Mouse (Mus musculus) C2C12 (cell line): Measurements from ENCODE around the gene Cntnap2. TPM values are rescaled to one million over a fixed set of nuclear protein-coding genes. Genes with fewer than 3 reads are reported as not detected.

ENCODE experiments used
- H3K27me3 ChIP-seq: one replicate; pipeline ENCODE4 v1.6.1; 2011; ENCODE audit not compliant: control insufficient read depth, insufficient read depth, insufficient read length
- H3K36me3 ChIP-seq: one replicate; pipeline ENCODE4 v1.6.1; 2011; ENCODE audit not compliant: control insufficient read depth, insufficient read depth
- H3K4me3 ChIP-seq: one replicate; pipeline ENCODE4 v1.5.1; 2011; ENCODE audit warnings: mild to moderate bottlenecking, control low read depth; ENCODE audit not compliant: poor library complexity, insufficient read depth, severe bottlenecking
- H3K79me2 ChIP-seq: one replicate; pipeline ENCODE4 v1.6.1; 2011; ENCODE audit not compliant: control insufficient read depth, insufficient read depth
- H3K79me3 ChIP-seq: one replicate; pipeline ENCODE4 v1.6.1; 2011; ENCODE audit warnings: low read depth, control low read depth
- H3ac ChIP-seq: one replicate; pipeline ENCODE3; 2011; ENCODE audit warnings: low read depth; ENCODE audit not compliant: control insufficient read depth, insufficient read length
- CEBPB ChIP-seq: IDR thresholded peaks from one replicate; pipeline ENCODE4 v1.6.1; 2011; ENCODE audit warnings: low read depth, mild to moderate bottlenecking, control low read depth, moderate library complexity
- CTCF ChIP-seq: IDR thresholded peaks from one replicate; pipeline ENCODE4 v1.5.1; 2011; ENCODE audit not compliant: control insufficient read depth, insufficient read depth, insufficient read length
- FOSL1 ChIP-seq: IDR thresholded peaks from one replicate; pipeline ENCODE4 v1.8.0; 2011; ENCODE audit warnings: mild to moderate bottlenecking, low read length; ENCODE audit not compliant: poor library complexity, insufficient read depth, severe bottlenecking
- MAX ChIP-seq: IDR thresholded peaks from one replicate; pipeline ENCODE4 v1.6.1; 2011; ENCODE audit warnings: mild to moderate bottlenecking, control low read depth
- MYOD1 ChIP-seq: IDR thresholded peaks from one replicate; pipeline ENCODE4 v1.6.1; 2011; ENCODE audit warnings: low read depth; ENCODE audit not compliant: control insufficient read depth, insufficient read length
- MYOG ChIP-seq: IDR thresholded peaks from one replicate; pipeline ENCODE4 v1.6.1; 2011; ENCODE audit not compliant: control insufficient read depth, insufficient read length; ENCODE audit errors: extremely low read depth
- USF1 ChIP-seq: IDR thresholded peaks from one replicate; pipeline ENCODE4 v1.6.1; 2011; ENCODE audit warnings: low read depth, mild to moderate bottlenecking, control low read depth, moderate library complexity
- polyA plus RNA-seq: library from polyadenylated mRNA; unstranded; fragments of >200 nt; fragmentation: generic; extraction: Trizol; gene quantifications from one replicate; pipeline ENCODE4 v1.2.1, GENCODE M21; 2012; ENCODE audit warnings: missing spikeins

Cntnap2 gene
- polyA plus RNA-seq, 1 experiment: 0.02 TPM

DNA sequence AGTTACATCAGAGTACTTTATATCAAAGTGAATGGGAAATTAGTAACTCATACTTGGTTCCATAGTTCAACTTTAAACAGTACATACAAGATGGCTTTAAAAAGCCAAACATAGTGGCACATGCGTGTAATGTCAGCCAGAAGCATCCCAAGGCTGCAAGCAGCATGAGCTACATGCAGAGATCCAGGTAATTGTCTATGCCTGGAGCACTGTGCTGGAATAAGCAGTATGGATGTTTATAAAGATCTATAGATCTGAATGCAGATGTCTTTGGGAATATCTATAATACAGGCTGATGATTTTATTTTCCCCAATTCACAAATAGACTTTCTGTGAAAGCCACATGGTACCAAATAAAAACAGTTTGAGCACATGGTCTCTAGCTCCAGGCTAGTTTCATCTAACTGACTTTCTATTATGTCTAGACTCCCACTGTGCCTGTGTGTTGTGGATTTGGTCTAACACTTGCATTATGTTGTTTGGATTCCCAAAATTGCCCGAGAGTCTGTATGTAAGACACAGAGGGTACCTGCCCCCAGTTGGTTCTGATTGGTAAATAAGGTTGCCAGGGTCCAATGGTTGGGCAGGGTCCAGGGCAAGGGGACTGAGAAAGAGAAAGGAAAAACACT lies 963.5 kb downstream of the Cntnap2 start:
- no peak overlapping the region for H3K4me3 ChIP-seq
- H3ac ChIP-seq: no peak overlapping the region
- H3K79me2 ChIP-seq: no peaks in the 10 kb centered on the region
- H3K79me3 ChIP-seq: no peaks in the 10 kb centered on the region
- no peaks in the 10 kb centered on the region for H3K36me3 ChIP-seq
- no peaks in the 10 kb centered on the region for H3K27me3 ChIP-seq
- TF ChIP-seq MYOD1 (no peak), MAX (no peak), CEBPB (no peak), MYOG (no peak), USF1 (no peak), FOSL1 (no peak), CTCF (no peak)

GRCm38 (mm10) chr6:46031821-46032594 lies 972.9 kb downstream of the Cntnap2 start:
- no peak overlapping the region for H3K4me3 ChIP-seq
- no peaks in the 10 kb centered on the region for H3K79me3 ChIP-seq
- no peaks in the 10 kb centered on the region for H3K27me3 ChIP-seq
- TF ChIP-seq MAX (no peak), FOSL1 (no peak), CTCF (no peak), CEBPB (no peak), USF1 (no peak), MYOD1 (no peak), MYOG (no peak)
- H3ac ChIP-seq: no peak overlapping the region
- no peaks in the 10 kb centered on the region for H3K36me3 ChIP-seq
- no peaks in the 10 kb centered on the region for H3K79me2 ChIP-seq

GRCm38 (mm10) chr6:46033108-46033507 lies 974.0 kb downstream of the Cntnap2 start:
- Histone ChIP-seq H3K36me3 (no peaks in the 10 kb centered on the region), H3K27me3 (no peaks in the 10 kb centered on the region), H3K79me2 (no peaks in the 10 kb centered on the region), H3ac (no peak overlapping the region), H3K4me3 (no peak overlapping the region), H3K79me3 (no peaks in the 10 kb centered on the region)
- no peak for TF ChIP-seq MYOD1
- no peak for TF ChIP-seq CTCF
- no peak for TF ChIP-seq MAX
- no peak for TF ChIP-seq FOSL1
- no peak for TF ChIP-seq USF1
- TF ChIP-seq MYOG: no peak
- TF ChIP-seq CEBPB: no peak

- Histone ChIP-seq H3K27me3 (no peaks in the 10 kb centered on the region), H3K79me3 (no peaks in the 10 kb centered on the region), H3K79me2 (no peaks in the 10 kb centered on the region), H3K36me3 (no peaks in the 10 kb centered on the region), H3ac (no peak overlapping the region), H3K4me3 (no peak overlapping the region)
- TF ChIP-seq MYOG (no peak), MAX (no peak), FOSL1 (no peak), CTCF (no peak), USF1 (no peak), CEBPB (no peak), MYOD1 (no peak)
Observed at GRCm38 (mm10) chr6:46040671-46041070, 981.5 kb downstream of the Cntnap2 start.

GRCm38 (mm10) chr6:46080236-46080635 lies 1021.1 kb downstream of the Cntnap2 start:
- Histone ChIP-seq H3K79me2 (no peaks in the 10 kb centered on the region), H3K4me3 (no peak overlapping the region), H3ac (no peak overlapping the region), H3K36me3 (no peaks in the 10 kb centered on the region), H3K79me3 (no peaks in the 10 kb centered on the region), H3K27me3 (no peaks in the 10 kb centered on the region)
- TF ChIP-seq MYOD1: no peak
- TF ChIP-seq CEBPB: no peak
- TF ChIP-seq FOSL1: no peak
- no peak for TF ChIP-seq CTCF
- no peak for TF ChIP-seq MYOG
- no peak for TF ChIP-seq USF1
- no peak for TF ChIP-seq MAX

DNA sequence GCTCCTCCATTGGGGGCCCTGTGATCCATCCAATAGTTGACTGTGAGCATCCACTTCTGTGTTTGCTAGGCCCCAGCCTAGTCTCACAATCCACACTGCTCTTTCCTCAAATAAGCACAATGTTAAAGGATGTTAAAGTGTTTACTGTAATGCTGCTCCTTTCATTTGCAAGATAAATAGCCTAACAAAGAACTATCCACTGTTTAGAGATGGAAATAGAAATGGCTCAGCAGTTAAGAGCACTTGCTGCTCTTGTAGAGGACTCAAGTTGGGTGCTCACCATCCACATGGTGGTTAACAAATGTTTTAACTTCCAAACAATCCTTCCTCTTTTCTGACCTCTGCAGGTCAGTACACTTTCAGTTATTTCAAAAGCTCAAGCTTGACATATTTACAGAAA lies 1022.3 kb downstream of the Cntnap2 start:
- no peaks in the 10 kb centered on the region for H3K27me3 ChIP-seq
- H3K79me2 ChIP-seq: no peaks in the 10 kb centered on the region
- H3K4me3 ChIP-seq: no peak overlapping the region
- H3ac ChIP-seq: no peak overlapping the region
- TF ChIP-seq MYOG: no peak
- H3K79me3 ChIP-seq: no peaks in the 10 kb centered on the region
- H3K36me3 ChIP-seq: no peaks in the 10 kb centered on the region
